Mouse (Mus musculus): ENCODE data around the gene Fam219a. TPM values are rescaled to one million over a fixed set of nuclear protein-coding genes. Genes with fewer than 3 reads are reported as not detected.

Fam219a gene
- polyA plus RNA-seq, 1 experiment from 2014 or later, result 16.8 TPM

DNA sequence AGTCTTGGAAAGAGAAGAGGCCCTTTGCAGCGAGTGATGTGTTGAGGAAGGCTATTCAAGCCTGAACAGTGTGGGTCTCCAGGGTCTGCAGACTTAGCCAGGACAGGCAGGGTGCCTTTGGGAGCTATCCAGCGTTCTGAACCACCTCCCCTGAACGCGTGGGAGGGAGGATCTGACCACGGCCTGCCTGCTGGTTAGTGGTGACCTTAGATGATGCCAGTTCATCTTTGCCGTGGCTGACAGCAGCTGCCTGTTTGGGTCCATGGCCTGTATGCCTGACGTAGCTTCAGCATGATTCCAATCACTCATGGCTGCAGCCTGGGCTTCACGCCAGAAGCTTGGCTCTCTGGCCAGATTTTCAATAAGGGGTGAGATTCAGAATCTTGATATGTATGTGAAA is 23.4 kb downstream of the Fam219a start:
- no peak for ATAC-seq (replicated peaks)
- Histone ChIP-seq H3K4me2 (no peak overlapping the region), H3K4me1 (peaks cover 29% of the 10 kb centered on the region), H3K9ac (no peak overlapping the region), H3K27me3 (replicated peaks) (no peaks in the 10 kb centered on the region), H3K36me3 (replicated peaks) (no peaks in the 10 kb centered on the region), H3K9me3 (no peaks in the 10 kb centered on the region), H3K4me3 (no peak overlapping the region), H3K27ac (no peak overlapping the region)
- 18% methylated on average over 8 of the region's 8 CpGs for WGBS

DNA sequence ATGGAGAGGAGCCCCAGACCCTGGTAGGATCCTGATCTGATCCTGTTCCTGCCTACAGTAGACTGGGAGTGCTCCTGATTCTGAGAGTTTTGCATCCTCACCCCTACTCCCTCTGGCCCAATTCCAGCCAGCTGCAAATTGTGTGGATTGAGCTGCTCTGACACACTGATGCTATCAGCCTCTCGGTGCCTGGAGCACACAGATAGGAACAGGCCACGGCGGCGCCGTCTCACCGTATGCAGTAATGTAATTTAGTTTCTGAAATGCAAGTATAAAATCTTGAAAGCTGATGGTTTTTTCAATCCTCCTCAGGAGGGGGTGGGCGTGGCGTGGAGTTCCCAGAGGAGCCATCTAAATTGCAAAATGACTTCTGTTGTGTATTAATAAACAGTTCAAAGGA is 27.2 kb downstream of the Fam219a start:
- no peaks in the 10 kb centered on the region for H3K9me3 ChIP-seq
- H3K27me3 ChIP-seq (replicated peaks), result no peaks in the 10 kb centered on the region
- peak; percentile 37 for ATAC-seq (replicated peaks)
- 69% methylated on average over 8 of the region's 8 CpGs for WGBS
- H3K4me1 ChIP-seq, result peaks cover 26% of the 10 kb centered on the region
- H3K9ac ChIP-seq, result no peak overlapping the region
- no peaks in the 10 kb centered on the region for H3K36me3 ChIP-seq (replicated peaks)
- H3K4me3 ChIP-seq, result no peak overlapping the region
- no peak overlapping the region for H3K4me2 ChIP-seq
- H3K27ac ChIP-seq, result peak overlapping the region; percentile 64; the same call in 1 of the 2 replicates

DNA sequence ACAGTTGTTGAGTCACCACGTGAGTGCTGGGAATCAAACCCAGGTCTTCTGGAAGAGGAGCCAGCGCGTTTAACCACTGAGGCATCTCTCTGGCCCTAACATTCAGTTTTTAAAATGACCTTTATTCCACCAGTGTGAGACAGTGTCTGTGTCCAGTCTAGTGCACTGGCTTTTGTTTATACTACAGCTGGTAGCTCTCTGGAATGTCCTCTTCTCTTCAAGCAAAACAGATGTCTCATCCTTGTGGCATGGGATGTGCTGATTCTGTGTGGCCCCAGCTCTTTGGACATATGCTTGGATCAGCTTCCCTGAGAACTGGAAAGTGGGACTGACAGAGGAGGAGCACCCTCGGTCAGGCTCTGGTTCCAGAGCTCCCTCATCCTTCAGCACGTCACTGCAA is 34.5 kb downstream of the Fam219a start:
- Histone ChIP-seq H3K9ac (no peak overlapping the region), H3K27ac (no peak overlapping the region), H3K4me1 (peaks cover 6% of the 10 kb centered on the region; the same call in 1 of the 2 replicates), H3K4me2 (no peak overlapping the region), H3K36me3 (replicated peaks) (no peaks in the 10 kb centered on the region), H3K9me3 (no peaks in the 10 kb centered on the region), H3K27me3 (replicated peaks) (no peaks in the 10 kb centered on the region), H3K4me3 (no peak overlapping the region)
- 84% methylated on average over 5 of the region's 5 CpGs for WGBS
- no peak for ATAC-seq (replicated peaks)

DNA sequence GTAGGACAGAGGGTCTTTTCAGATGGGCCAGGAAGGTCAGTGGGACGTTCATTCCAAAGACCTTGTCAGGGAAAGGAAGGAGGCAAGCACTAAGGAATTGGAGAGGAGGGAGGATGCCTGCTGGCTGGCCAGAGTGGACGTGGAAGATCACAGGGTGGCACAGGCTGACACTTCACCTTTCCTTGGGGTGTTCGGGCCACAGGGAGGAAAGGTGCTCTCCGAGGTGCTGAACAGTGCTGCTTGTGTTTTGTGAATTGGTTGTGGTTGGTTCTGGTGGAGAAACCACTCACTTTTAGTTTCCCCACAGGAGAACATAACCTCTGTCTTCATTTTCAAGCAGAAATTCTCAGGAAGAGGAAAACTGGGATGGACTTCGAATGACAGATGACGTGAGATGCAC is 36.9 kb downstream of the Fam219a start:
- Histone ChIP-seq H3K9me3 (no peaks in the 10 kb centered on the region), H3K36me3 (replicated peaks) (no peaks in the 10 kb centered on the region), H3K27me3 (replicated peaks) (no peaks in the 10 kb centered on the region), H3K4me1 (peaks cover 24% of the 10 kb centered on the region), H3K27ac (no peak overlapping the region), H3K4me3 (no peak overlapping the region), H3K4me2 (no peak overlapping the region), H3K9ac (no peak overlapping the region)
- ATAC-seq (replicated peaks), result no peak
- 44% methylated on average over 6 of the region's 6 CpGs for WGBS

DNA sequence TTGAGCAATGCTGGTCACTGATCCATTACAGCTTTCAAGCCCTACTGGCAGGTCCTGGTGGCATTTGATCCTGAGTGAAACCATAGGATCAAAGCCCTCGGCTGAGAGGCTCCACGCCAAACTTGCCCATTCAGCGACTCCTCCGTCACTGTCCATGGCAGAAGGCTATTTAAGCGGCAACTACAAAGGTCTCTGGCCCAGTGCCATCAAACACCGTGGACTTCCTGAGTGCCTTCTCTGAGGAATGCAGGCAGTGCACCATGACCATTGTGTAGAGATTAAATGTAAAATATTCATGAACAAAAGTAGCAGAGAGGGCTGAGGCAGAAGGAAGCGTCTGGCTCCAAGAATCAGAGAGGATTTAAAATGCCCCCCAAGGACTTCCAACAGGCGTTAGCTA is 41.3 kb downstream of the Fam219a start:
- 7% methylated on average over 8 of the region's 8 CpGs for WGBS
- Histone ChIP-seq H3K4me3 (no peak overlapping the region), H3K9ac (no peak overlapping the region), H3K4me1 (peaks cover 36% of the 10 kb centered on the region), H3K36me3 (replicated peaks) (no peaks in the 10 kb centered on the region), H3K4me2 (0 out of 2 replicates have a peak overlapping the region, but pooled peaks have one; percentile 0), H3K27ac (peak overlapping the region; percentile 59), H3K27me3 (replicated peaks) (no peaks in the 10 kb centered on the region), H3K9me3 (no peaks in the 10 kb centered on the region)
- peak; percentile 53 for ATAC-seq (replicated peaks)

DNA sequence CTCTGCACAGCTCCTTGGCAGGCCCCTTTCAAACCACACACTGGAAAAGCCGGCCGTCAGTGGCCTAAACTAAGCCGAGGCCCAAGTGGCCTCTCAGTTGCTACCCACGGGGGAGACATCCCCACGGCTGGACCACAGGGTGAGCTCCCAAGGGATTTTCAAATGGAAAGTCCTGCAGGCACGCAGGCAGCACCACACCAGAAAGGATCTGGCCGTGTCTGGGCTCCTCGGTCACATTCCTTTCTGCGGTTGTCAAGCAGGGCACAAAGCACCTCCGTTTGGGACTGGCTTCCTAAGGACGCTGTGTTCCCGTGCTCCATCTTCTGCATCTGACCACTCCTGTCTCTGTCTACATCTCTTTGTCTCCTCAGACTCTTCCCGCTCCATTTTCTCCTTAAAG is 42.3 kb downstream of the Fam219a start:
- no peak overlapping the region for H3K4me3 ChIP-seq
- no peaks in the 10 kb centered on the region for H3K27me3 ChIP-seq (replicated peaks)
- ATAC-seq (replicated peaks), result peak; percentile 12; the same call in 1 of the 2 replicates
- H3K36me3 ChIP-seq (replicated peaks), result no peaks in the 10 kb centered on the region
- peak overlapping the region; percentile 59 for H3K27ac ChIP-seq
- WGBS, result 6% methylated on average over 13 of the region's 13 CpGs
- H3K9me3 ChIP-seq, result no peaks in the 10 kb centered on the region
- H3K9ac ChIP-seq, result no peak overlapping the region
- H3K4me1 ChIP-seq, result peaks cover 36% of the 10 kb centered on the region
- H3K4me2 ChIP-seq, result peak overlapping the region; percentile 2; the same call in 1 of the 2 replicates

DNA sequence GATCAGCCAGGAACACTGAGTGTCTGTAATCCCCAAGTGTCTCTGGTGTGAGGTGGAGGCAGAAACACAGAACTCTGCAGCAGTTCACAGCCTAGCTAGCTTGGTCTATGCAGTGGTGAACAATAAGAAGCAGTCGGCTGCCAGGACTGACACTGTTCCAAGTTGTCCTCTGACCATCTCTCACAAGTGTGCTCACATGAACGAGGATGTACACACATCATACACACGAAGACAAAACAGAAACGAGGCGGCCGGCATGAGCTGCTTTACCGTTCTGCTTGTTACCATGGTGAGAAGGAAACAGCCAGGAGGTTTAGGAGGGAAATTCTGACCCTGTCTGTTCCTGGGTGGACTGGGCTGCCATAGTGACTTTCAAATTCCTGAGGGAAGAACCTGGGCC is 42.8 kb downstream of the Fam219a start:
- Histone ChIP-seq H3K36me3 (replicated peaks) (no peaks in the 10 kb centered on the region), H3K4me3 (no peak overlapping the region), H3K9me3 (no peaks in the 10 kb centered on the region), H3K4me1 (peaks cover 36% of the 10 kb centered on the region), H3K4me2 (no peak overlapping the region), H3K27me3 (replicated peaks) (no peaks in the 10 kb centered on the region), H3K9ac (no peak overlapping the region), H3K27ac (peak overlapping the region; percentile 59)
- 8% methylated on average over 7 of the region's 7 CpGs for WGBS
- ATAC-seq (replicated peaks), result peak; percentile 16; the same call in 1 of the 2 replicates

DNA sequence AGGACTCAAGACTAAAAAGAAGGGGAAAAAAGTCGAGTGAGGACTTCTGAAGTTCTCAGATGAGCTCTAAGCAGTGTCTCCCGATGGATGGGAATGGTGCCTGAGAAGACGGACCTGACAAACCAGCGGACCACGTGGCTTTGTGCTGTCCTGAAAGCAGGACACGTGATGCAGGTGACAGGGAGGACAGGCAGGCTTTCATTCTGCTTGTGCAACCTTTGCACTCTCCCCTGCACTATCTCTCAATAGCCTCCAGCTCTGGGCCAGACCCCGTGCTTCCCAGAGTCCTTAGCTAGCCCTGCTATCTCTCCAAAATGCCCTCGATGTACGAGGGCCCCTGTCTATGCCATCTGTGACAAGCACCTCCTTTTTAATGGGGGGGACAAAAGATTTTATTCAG is 44.5 kb downstream of the Fam219a start:
- Histone ChIP-seq H3K4me2 (no peak overlapping the region), H3K9me3 (no peaks in the 10 kb centered on the region), H3K4me3 (no peak overlapping the region), H3K27ac (no peak overlapping the region), H3K4me1 (peaks cover 34% of the 10 kb centered on the region), H3K36me3 (replicated peaks) (no peaks in the 10 kb centered on the region), H3K27me3 (replicated peaks) (no peaks in the 10 kb centered on the region), H3K9ac (no peak overlapping the region)
- WGBS, result 74% methylated on average over 9 of the region's 9 CpGs
- no peak for ATAC-seq (replicated peaks)

DNA sequence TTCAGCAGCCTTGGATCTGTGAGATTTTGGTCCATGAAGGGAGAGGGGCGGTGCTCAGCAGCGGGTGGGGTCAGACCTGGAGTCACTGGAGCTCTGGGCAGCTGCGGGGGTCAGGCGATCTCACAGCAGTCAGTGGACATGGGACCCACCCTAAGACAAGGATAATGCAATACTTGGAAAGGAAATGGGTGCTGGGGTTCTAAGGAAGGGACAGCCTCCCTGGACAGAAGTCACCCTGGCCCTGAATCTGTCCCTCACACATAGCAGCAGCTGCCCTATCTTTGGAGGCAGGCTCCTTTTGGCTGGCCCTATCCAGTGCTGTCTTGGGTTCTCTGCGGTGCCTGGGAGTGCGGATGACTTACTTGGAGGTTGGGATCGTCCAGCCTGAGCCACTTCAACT is 45.5 kb downstream of the Fam219a start:
- no peak for ATAC-seq (replicated peaks)
- Histone ChIP-seq H3K4me3 (no peak overlapping the region), H3K4me2 (no peak overlapping the region), H3K36me3 (replicated peaks) (0 out of 2 replicates have a peak, but pooled peaks cover 2% of the 10 kb centered on the region), H3K9me3 (no peaks in the 10 kb centered on the region), H3K4me1 (peaks cover 30% of the 10 kb centered on the region), H3K9ac (no peak overlapping the region), H3K27ac (no peak overlapping the region), H3K27me3 (replicated peaks) (no peaks in the 10 kb centered on the region)
- WGBS, result 81% methylated on average over 7 of the region's 7 CpGs

DNA sequence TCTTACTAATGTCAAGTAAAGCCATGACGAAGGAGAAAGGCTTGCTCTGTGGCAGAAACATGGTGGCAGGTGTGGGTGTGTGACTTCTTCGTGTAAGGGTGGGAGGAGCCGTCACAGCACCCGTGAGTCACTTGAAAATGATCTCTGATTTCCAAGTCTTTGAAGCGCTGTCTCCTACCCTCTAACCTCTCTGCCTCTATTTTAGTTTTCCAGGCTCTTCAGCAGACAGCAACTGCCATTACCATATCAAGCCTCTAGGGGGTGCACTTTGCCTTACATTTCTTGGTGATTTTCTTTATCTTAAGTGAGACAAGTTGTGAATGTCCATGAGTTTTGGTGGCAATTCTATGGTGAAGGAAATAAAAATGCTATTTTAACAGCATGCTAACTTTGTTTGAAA is 46.5 kb downstream of the Fam219a start:
- no peaks in the 10 kb centered on the region for H3K9me3 ChIP-seq

DNA sequence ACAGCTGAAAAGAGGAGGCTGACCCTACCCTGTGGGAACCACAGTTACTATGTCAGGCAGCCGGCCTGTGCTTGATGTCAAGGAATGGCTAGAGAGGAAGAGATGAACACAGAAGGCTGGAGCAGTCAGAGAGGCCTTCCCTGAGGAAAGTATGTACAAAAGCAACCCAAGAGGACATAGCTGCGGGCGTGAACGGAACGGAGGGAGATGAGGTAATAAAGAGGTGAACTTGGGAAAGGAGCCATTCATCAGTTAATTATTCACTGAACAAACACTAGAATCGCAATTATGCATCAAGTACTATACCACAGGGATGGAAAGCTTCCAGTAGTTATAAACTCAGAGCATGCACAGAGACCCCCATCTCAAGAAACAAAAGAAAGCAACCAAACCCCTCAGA is 47.2 kb downstream of the Fam219a start:
- Histone ChIP-seq H3K4me2 (no peak overlapping the region), H3K9ac (no peak overlapping the region), H3K4me3 (no peak overlapping the region), H3K9me3 (no peaks in the 10 kb centered on the region), H3K27ac (no peak overlapping the region), H3K36me3 (replicated peaks) (0 out of 2 replicates have a peak, but pooled peaks cover 2% of the 10 kb centered on the region), H3K27me3 (replicated peaks) (no peaks in the 10 kb centered on the region), H3K4me1 (peaks cover 13% of the 10 kb centered on the region)
- ATAC-seq (replicated peaks), result no peak
- WGBS, result 70% methylated on average over 6 of the region's 6 CpGs

More for the DNA sequence above, 46.5 kb downstream of the Fam219a start:
- no peak overlapping the region for H3K4me3 ChIP-seq
- no peak overlapping the region for H3K9ac ChIP-seq
- 51% methylated on average over 5 of the region's 5 CpGs for WGBS
- H3K4me1 ChIP-seq, result peaks cover 20% of the 10 kb centered on the region
- no peak for ATAC-seq (replicated peaks)
- H3K27me3 ChIP-seq (replicated peaks), result no peaks in the 10 kb centered on the region
- 0 out of 2 replicates have a peak, but pooled peaks cover 2% of the 10 kb centered on the region for H3K36me3 ChIP-seq (replicated peaks)
- H3K27ac ChIP-seq, result no peak overlapping the region
- no peak overlapping the region for H3K4me2 ChIP-seq

DNA sequence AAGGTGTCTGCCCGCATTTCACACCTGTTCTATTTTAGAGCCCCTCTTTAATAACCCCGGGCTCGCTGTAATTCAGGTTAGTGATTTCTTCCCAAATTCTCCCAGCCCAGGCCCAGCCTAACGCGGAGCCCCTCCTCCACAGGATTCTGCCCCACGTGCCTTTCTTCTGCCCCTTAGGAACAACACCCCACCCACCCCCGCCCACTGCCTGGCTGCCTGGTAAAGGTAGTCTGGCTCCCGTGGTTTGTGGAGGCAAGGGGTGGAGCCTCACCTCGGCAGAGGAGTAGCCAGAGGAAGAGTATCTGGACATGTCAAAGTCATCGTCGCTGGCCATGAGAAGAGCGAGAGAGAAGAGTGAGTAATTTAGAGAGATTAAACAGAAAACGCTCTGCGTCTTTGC is 48.7 kb downstream of the Fam219a start:
- 0 out of 2 replicates have a peak, but pooled peaks cover 2% of the 10 kb centered on the region for H3K36me3 ChIP-seq (replicated peaks)
- ATAC-seq (replicated peaks), result no peak
- H3K4me3 ChIP-seq, result no peak overlapping the region
- H3K27me3 ChIP-seq (replicated peaks), result no peaks in the 10 kb centered on the region
- H3K9me3 ChIP-seq, result no peaks in the 10 kb centered on the region
- no peak overlapping the region for H3K9ac ChIP-seq
- H3K4me2 ChIP-seq, result no peak overlapping the region
- no peak overlapping the region for H3K27ac ChIP-seq
- 50% methylated on average over 14 of the region's 14 CpGs for WGBS
- no peaks in the 10 kb centered on the region for H3K4me1 ChIP-seq

DNA sequence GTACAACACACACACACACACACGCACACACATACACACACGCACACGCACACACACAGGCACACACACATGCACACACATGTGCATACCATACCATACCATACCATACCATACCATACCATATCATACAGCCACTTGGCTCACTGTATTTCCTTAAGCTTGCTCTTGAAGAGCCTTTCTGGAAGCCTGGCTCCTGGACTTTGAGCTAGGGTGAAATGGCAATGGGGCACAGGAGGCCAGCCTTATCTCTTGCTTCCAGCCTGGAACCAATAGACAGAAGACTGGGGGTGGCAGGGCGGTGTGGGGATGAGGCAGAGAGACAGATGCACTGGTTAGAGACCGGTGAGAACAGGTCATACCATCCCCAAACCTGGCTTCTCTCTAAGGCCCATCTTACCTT is 50.1 kb downstream of the Fam219a start:
- no peak overlapping the region for H3K4me2 ChIP-seq
- H3K4me3 ChIP-seq, result no peak overlapping the region
- 96% methylated on average over 5 of the region's 5 CpGs for WGBS
- ATAC-seq (replicated peaks), result no peak
- H3K27me3 ChIP-seq (replicated peaks), result no peaks in the 10 kb centered on the region
- no peak overlapping the region for H3K27ac ChIP-seq
- no peaks in the 10 kb centered on the region for H3K4me1 ChIP-seq
- H3K9me3 ChIP-seq, result no peaks in the 10 kb centered on the region
- 0 out of 2 replicates have a peak, but pooled peaks cover 2% of the 10 kb centered on the region for H3K36me3 ChIP-seq (replicated peaks)
- H3K9ac ChIP-seq, result no peak overlapping the region

Measured in midbrain, embryonic 15.5 days (tissue).